Mouse (Mus musculus): Measurements from ENCODE around the gene Narf. TPM values are rescaled to one million over a fixed set of nuclear protein-coding genes. Genes with fewer than 3 reads are reported as not detected.

Gene Narf
- total RNA-seq, 2 experiments from 2014 or later = 73.5 to 75.5 TPM

- no peak for DNase-seq (ENCODE audit: low spot score in 2 of 2)
Measured at GRCm38 (mm10) chr11:121232706-121233105, 4.3 kb upstream of the Narf start.

- no peak for DNase-seq (ENCODE audit: low spot score in 2 of 2)
Measured at GRCm38 (mm10) chr11:121235475-121236238, 1.4 kb upstream of the Narf start.

DNA sequence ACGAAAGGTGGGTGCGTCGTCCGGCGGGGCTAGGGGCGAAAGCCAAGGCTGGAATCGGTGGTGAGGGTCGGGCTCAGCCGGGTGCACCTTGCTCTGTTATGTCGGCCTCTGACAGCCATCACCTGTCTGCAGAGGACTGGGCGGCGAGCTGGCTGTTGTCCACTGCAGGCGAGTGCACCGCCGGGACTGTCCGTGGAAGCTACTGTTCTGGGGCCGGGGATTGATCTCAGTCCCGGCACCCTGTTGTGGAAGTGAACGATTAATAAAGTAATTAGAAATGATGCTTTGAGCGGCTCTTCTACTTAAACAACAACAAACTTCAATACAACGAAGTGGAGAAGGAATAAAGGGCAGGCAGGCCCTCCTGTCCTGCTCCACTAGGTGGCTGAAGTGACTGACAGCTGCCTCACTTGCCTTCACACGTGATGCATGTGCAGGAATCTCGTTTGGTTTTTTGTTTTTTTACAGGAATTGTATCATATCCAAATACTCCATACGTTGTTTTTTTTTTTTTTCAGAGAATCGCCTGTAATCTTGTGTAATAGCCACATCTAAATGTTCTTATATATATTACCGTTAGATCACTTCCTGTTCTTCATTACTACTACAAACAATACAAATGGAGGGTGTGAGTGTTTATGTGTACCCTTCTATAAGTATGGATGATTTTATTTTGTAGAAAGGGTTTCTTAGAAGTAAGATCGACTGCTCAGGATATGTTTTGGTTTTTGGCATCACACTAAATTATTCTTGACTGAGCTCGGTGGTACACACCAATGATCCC is 484 bp downstream of the Narf start:
- DNase-seq (ENCODE audit: low spot score in 2 of 2) = peak in 1 of 2 experiments; percentile 48

GRCm38 (mm10) chr11:121239669-121240068 is 2.6 kb downstream of the Narf start:
- no peak for DNase-seq (ENCODE audit: low spot score in 2 of 2)

- DNase-seq (ENCODE audit: low spot score in 2 of 2) = no peak
Measured at GRCm38 (mm10) chr11:121250196-121250595, 13.1 kb downstream of the Narf start.

DNA sequence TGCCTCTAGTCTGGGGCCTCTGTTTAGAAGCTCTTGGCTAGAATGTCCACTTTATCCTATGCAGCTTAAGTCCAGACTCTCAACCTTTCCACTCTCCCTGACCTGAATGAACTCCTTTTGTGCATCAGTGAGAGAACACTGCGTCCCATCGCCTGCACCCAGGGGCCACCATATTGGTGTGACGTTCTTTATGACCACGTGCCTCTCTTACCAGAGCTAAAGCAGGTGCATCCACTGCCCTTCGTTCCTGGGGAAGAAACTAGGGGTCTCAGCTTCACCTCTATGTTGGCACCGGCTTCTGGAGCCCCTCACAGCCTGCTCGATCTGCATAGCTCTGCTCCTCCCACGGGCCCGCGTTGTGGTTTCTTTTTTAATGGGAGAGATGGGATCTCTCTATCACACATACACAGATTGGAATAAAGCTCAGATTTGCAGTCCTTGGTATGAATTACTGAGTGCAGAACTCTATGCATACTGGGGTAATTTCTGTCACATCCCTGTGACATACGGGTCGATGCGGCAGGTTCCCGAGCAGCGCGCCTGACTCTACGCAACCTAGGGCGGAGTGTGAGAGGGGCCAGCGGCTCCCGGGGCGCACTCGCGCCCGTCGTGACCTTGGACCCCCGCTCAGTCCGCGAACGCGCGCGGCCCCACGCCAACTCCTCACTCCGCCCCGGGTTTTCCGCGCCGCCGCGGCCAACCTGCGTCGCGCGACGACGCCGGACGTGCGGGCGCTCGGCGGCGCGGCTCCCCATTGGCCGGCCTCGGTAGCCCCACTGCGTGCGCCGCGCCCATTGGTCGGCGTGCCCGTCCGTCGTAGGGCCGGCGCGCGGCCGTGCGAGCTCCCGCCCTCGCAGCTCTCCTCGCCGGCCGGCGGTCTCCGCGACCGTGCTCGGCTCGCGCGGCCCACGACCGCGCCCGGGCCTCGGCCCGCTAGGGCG is 22.4 kb downstream of the Narf start, which contains the start of gene Foxk2:
Foxk2 (plus strand) TSS at position 831 of the 941 bp plus-strand sequence.
- DNase-seq (ENCODE audit: low spot score in 2 of 2) = peak; percentile 88 to 91

GRCm38 (mm10) chr11:121260211-121260906 is 23.3 kb downstream of the Narf start:
- DNase-seq (ENCODE audit: low spot score in 2 of 2) = peak in 1 of 2 experiments; percentile 34

DNA sequence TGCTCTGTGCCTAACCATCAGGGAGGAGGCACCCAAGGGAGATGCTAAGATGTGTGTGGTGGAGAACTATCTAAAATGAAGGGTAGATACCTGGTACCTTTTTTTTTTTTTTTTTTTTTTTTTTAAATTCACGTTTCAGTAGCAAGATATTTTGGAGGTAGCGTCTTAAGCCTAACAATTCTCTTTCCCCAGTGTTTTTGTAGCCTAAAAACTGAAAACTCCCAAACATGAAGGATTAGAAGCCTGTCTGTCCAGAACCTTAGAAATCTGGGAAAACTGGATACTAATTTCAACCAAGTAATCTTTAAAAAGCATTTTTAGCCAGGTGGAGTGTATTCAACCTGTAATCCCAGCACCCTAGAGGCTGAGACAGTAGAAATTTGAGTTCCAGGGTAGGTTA is 24.0 kb downstream of the Narf start:
- DNase-seq (ENCODE audit: low spot score in 2 of 2) = no peak

DNA sequence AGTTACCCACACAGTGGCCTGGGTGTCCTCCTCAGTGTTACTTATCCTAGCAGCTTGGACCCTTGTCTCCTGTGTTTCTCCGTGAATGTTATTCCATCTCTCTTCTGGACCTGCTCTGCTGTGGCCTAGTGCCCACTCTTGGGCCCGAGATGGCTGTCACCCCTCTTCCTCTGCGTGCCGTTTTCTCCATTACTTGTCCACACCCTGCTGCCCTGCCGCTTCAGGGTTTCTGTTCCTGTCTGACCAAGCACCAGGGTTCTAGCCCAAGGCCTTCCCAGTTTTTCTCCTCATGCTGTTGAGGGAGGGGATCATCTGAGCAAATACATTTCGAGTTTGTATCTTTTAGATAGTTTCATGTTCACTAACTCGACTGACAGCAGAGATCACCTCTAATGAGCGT is 40.5 kb downstream of the Narf start:
- DNase-seq (ENCODE audit: low spot score in 2 of 2) = no peak

- DNase-seq (ENCODE audit: low spot score in 2 of 2) = no peak
Measured at GRCm38 (mm10) chr11:121278011-121278410, 41.0 kb downstream of the Narf start.

- DNase-seq (ENCODE audit: low spot score in 2 of 2) = no peak
Measured at GRCm38 (mm10) chr11:121282911-121283310, 45.9 kb downstream of the Narf start.

GRCm38 (mm10) chr11:121289859-121290258 is 52.8 kb downstream of the Narf start:
- no peak for DNase-seq (ENCODE audit: low spot score in 2 of 2)

GRCm38 (mm10) chr11:121294771-121295170 is 57.7 kb downstream of the Narf start:
- no peak for DNase-seq (ENCODE audit: low spot score in 2 of 2)

DNA sequence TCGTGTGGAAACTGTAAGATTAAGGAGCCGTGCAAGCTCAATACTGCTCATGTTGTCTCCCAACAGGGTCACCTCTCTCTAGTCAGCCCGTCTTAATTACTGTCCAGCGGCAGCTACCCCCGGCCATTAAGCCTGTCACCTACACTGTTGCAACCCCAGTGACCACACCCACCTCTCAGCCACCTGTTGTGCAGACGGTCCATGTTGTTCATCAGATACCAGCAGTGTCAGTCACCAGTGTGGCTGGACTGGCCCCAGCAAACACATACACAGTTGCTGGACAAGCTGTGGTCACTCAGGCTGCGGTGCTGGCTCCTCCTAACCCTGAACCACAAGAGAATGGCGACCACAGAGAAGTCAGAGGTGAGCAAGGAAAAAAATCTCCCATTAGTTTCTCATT is 61.4 kb downstream of the Narf start:
- DNase-seq (ENCODE audit: low spot score in 2 of 2) = no peak

- DNase-seq (ENCODE audit: low spot score in 2 of 2) = no peak
Measured at GRCm38 (mm10) chr11:121300265-121300664, 63.2 kb downstream of the Narf start.

GRCm38 (mm10) chr11:121305371-121305770 is 68.3 kb downstream of the Narf start:
- DNase-seq (ENCODE audit: low spot score in 2 of 2) = no peak
